10 mouse cellular contexts compared by ENCODE assay signal in the genomic region with DNA sequence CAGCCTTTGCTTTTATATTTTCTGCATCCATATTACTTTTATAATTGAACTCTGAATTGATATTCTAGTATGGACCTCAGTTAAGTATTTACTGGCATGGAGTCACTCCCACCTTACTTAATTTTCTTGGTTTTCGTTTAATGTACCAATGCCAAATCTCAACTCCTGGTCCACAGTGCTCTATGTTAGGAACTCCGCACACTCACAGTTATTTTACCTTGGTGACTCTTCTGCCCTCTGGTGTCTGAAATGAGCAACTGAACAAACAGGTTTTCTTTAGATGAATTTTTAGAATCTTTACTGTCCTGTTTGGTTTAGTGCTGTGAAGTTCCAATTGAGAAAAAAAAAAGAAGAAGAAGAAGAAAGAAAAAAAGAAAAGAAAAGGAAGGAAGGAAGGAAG.
DNase-seq lines count a peak whose midpoint lies in the region; ATAC-seq and TF ChIP-seq lines count a peak whose summit lies in the region.
"Had no signal": no experiment of that assay in that cellular context is flagged by ENCODE, and none has a peak within 500 bp of the region (broad histone marks: within the 10 kb centered on the region; RNA-seq: fewer than 3 reads in every experiment).

No protein-coding gene starts in this region.

- peak; percentile 69 for TF ChIP-seq CTCF in forebrain, postnatal 0 days (IDR thresholded peaks at IDR 0.05; ENCODE audit: low read depth)

- no peaks in the 10 kb centered on the region for H3K27me3 ChIP-seq in forebrain, postnatal 0 days (ENCODE audit: insufficient read depth, low read length)
- H3K27me3 ChIP-seq in forebrain, embryonic 10.5 days (ENCODE audit: poor library complexity, severe bottlenecking), result peaks cover 15% of the 10 kb centered on the region

- no peaks in the 10 kb centered on the region for H3K9me3 ChIP-seq in forebrain, postnatal 0 days (ENCODE audit: low read length)
- no peaks in the 10 kb centered on the region for H3K9me3 ChIP-seq in forebrain, embryonic 10.5 days
- H3K9me3 ChIP-seq: midbrain, embryonic 12.5 days had no signal

- no peak for ATAC-seq in forebrain, postnatal 0 days
- ATAC-seq in megakaryocyte progenitor cell, adult 5-6 weeks (replicated peaks; ENCODE audit: poor library complexity), result peak; percentile 79
- ATAC-seq in inflammation-experienced regulatory T-cells, adult 6 months, result no peak

- H3K36me3 ChIP-seq in forebrain, postnatal 0 days (ENCODE audit: insufficient read depth), result no peaks in the 10 kb centered on the region
- no peaks in the 10 kb centered on the region for H3K36me3 ChIP-seq in forebrain, embryonic 10.5 days (replicated peaks)
- H3K36me3 ChIP-seq: midbrain, embryonic 12.5 days had no signal

- intact Hi-C loops in left cerebral cortex, postnatal 14 days (cut with DNase I), result loop anchor here (5.0 kb wide), 3 partner anchors 531 to 1911 kb away; no protein-coding TSS in a partner anchor

- no peak overlapping the region for H3K4me2 ChIP-seq in forebrain, postnatal 0 days (ENCODE audit: low read depth)
- H3K4me2 ChIP-seq: midbrain, embryonic 12.5 days had no signal

- peak; percentile 61 for DNase-seq in forebrain, postnatal 0 days
- DNase-seq in forebrain, embryonic 10.5 days (ENCODE audit: extremely low spot score, low spot score), result no peak
- DNase-seq in left cerebral cortex, postnatal 14 days (ENCODE audit: low spot score in 2 of 2), result peak; percentile 36 to 38
- no peak for DNase-seq in left cerebral cortex, adult 18-20 months (ENCODE audit: low spot score in 2 of 2)
- DNase-seq in MEL-GATA-1-ER (ENCODE audit: extremely low read depth, low read depth), result peak; percentile 14
- no peak for DNase-seq in urinary bladder, adult 18-20 months (ENCODE audit: low spot score in 2 of 2)
- DNase-seq: heart, postnatal 36 days had no signal

- no peak overlapping the region for H3K9ac ChIP-seq in forebrain, postnatal 0 days
- H3K9ac ChIP-seq: midbrain, embryonic 12.5 days had no signal

- no peak overlapping the region for H3K4me3 ChIP-seq in forebrain, postnatal 0 days (ENCODE audit: low read depth, low read length)
- no peak overlapping the region for H3K4me3 ChIP-seq in forebrain, embryonic 10.5 days
- H3K4me3 ChIP-seq: midbrain, embryonic 12.5 days had no signal

- H3K27ac ChIP-seq in forebrain, postnatal 0 days (ENCODE audit: low read depth, low read length), result no peak overlapping the region
- no peak overlapping the region for H3K27ac ChIP-seq in forebrain, embryonic 10.5 days
- H3K27ac ChIP-seq: midbrain, embryonic 12.5 days had no signal

- no peaks in the 10 kb centered on the region for H3K4me1 ChIP-seq in forebrain, postnatal 0 days (ENCODE audit: insufficient read depth)
- peaks cover 20% of the 10 kb centered on the region for H3K4me1 ChIP-seq in forebrain, embryonic 10.5 days
- H3K4me1 ChIP-seq: midbrain, embryonic 12.5 days had no signal

- WGBS in forebrain, postnatal 0 days, result 31% methylated on average over 2 of the region's 2 CpGs
- WGBS in forebrain, embryonic 10.5 days, result 62% methylated on average over 2 of the region's 2 CpGs

Comparison
In these comparisons a context has a peak if more than half of its experiments do, and no peak if none do; other contexts are left out.
1. DNase-seq: peak in forebrain, postnatal 0 days (single experiment), left cerebral cortex, postnatal 14 days (2 of 2) and MEL-GATA-1-ER (single experiment); none in forebrain, embryonic 10.5 days (single experiment), left cerebral cortex, adult 18-20 months (0 of 2) and urinary bladder, adult 18-20 months (0 of 2).